11 mouse cellular contexts compared by ENCODE assay signal in genomic region chr2:118696451-118697308, GRCm38 (mm10). TPM values are rescaled to one million over a fixed set of nuclear protein-coding genes. Genes with fewer than 3 reads are reported as not detected.
DNase-seq lines count a peak whose midpoint lies in the region; ATAC-seq and TF ChIP-seq lines count a peak whose summit lies in the region.
"Had no signal": no experiment of that assay in that cellular context is flagged by ENCODE, and none has a peak within 500 bp of the region (broad histone marks: within the 10 kb centered on the region; RNA-seq: fewer than 3 reads in every experiment).

No protein-coding gene starts in this region.

- 47% methylated on average over 21 of the region's 21 CpGs for WGBS in hindbrain, postnatal 0 days
- WGBS in hindbrain, embryonic 12.5 days: 56% methylated on average over 21 of the region's 21 CpGs

- ATAC-seq in hindbrain, postnatal 0 days: no peak
- ATAC-seq in hindbrain, embryonic 12.5 days (ENCODE audit: low FRiP score): no peak
- peak; percentile 31 to 35; a peak in 3 of 4 replicates for ATAC-seq in hematopoietic stem cell, adult 5-6 weeks (replicated peaks in 1 of 2; ENCODE audit: insufficient read depth in 1 of 2, low FRiP score in 2 of 2, low TSS enrichment in 1 of 2, low read depth in 1 of 2, poor library complexity in 2 of 2, severe bottlenecking in 2 of 2)

- H3K4me1 ChIP-seq in hindbrain, postnatal 0 days (ENCODE audit: insufficient read depth, low read length): peaks cover 11% of the 10 kb centered on the region
- H3K4me1 ChIP-seq in hindbrain, embryonic 12.5 days: peaks cover 12% of the 10 kb centered on the region

- H3K36me3 ChIP-seq in hindbrain, postnatal 0 days (ENCODE audit: insufficient read depth, low read length): no peaks in the 10 kb centered on the region
- no peaks in the 10 kb centered on the region for H3K36me3 ChIP-seq in hindbrain, embryonic 12.5 days

- no peak overlapping the region for H3K4me3 ChIP-seq in hindbrain, postnatal 0 days (ENCODE audit: low read length)
- H3K4me3 ChIP-seq in hindbrain, embryonic 12.5 days: no peak overlapping the region
- H3K4me3 ChIP-seq: erythroblast, embryonic 14.5 days had no signal

- peaks cover 15% of the 10 kb centered on the region for H3K27me3 ChIP-seq in hindbrain, postnatal 0 days (ENCODE audit: insufficient read depth, low read length)
- peaks cover 63% of the 10 kb centered on the region for H3K27me3 ChIP-seq in hindbrain, embryonic 12.5 days

- TF ChIP-seq CTCF in hindbrain, postnatal 0 days (IDR thresholded peaks at IDR 0.05; ENCODE audit: low read depth): no peak

- H3K9ac ChIP-seq in hindbrain, postnatal 0 days (replicated peaks; ENCODE audit: low read length): no peak overlapping the region
- no peak overlapping the region for H3K9ac ChIP-seq in hindbrain, embryonic 12.5 days

- no peak overlapping the region for H3K27ac ChIP-seq in hindbrain, postnatal 0 days
- H3K27ac ChIP-seq in hindbrain, embryonic 12.5 days: no peak overlapping the region

- no peak overlapping the region for H3K4me2 ChIP-seq in hindbrain, postnatal 0 days (ENCODE audit: low read depth, low read length)
- no peak overlapping the region for H3K4me2 ChIP-seq in hindbrain, embryonic 12.5 days (replicated peaks)

- H3K9me3 ChIP-seq in hindbrain, postnatal 0 days (ENCODE audit: low read length): no peaks in the 10 kb centered on the region
- H3K9me3 ChIP-seq in hindbrain, embryonic 12.5 days (replicated peaks): no peaks in the 10 kb centered on the region

- DNase-seq in adrenal gland, postnatal 10 days: peak; percentile 51
- DNase-seq in adrenal gland, adult 8-10 months: no peak
- peak; percentile 27 for DNase-seq in hindbrain, postnatal 0 days (ENCODE audit: low spot score)
- DNase-seq in 416B (ENCODE audit: low read depth): peak; percentile 67
- no peak for DNase-seq in urinary bladder, postnatal 14 days (ENCODE audit: low spot score)
- no peak for DNase-seq in natural killer cell, adult 2 months (ENCODE audit: low spot score in 2 of 2)

RNA-seq across cellular contexts. Expression of gene Ankrd63, which starts 7.1 kb away (rescaled TPM):
- under 1 TPM; 0.09 to 0.15 TPM for total RNA-seq in adrenal gland, postnatal 10 days (2021)
- under 1 TPM; 0.11 to 0.84 (median 0.36) TPM for total RNA-seq in adrenal gland, adult 8-10 months (2022)
- 0.18 TPM in 1 of 2 replicates, not detected in the other for total RNA-seq in hindbrain, postnatal 0 days (2014; rRNA removed)
- 0.08 TPM in 1 of 2 replicates, not detected in the other for polyA plus RNA-seq in hindbrain, postnatal 0 days (2015; fragmentation: Nextera tagmentation; extraction: Ambion mirVana)
- polyA plus RNA-seq in hindbrain, embryonic 12.5 days (2016; fragmentation: Nextera tagmentation; extraction: Ambion mirVana): not detected in 2 replicates
- total RNA-seq in hematopoietic stem cell, adult 5-6 weeks (2017): 1.9 and 2.3 TPM in 2 replicates
- polyA plus RNA-seq: erythroblast, embryonic 14.5 days; limb, embryonic 11.5 days; midbrain, embryonic 14.5 days had no signal

RNA-seq across cellular contexts. Expression of gene Plcb2, which starts 31.6 kb away (rescaled TPM):
- total RNA-seq in adrenal gland, postnatal 10 days (2021): 1 to 10 TPM; 1.8 to 3.0 TPM
- 1 to 10 TPM; 2.0 to 4.1 (median 3.0) TPM for total RNA-seq in adrenal gland, adult 8-10 months (2022)
- 1.7 and 4.5 TPM in 2 replicates for total RNA-seq in hindbrain, postnatal 0 days (2014; rRNA removed)
- 0.61 and 0.69 TPM in 2 replicates for polyA plus RNA-seq in hindbrain, postnatal 0 days (2015; fragmentation: Nextera tagmentation; extraction: Ambion mirVana)
- polyA plus RNA-seq in hindbrain, embryonic 12.5 days (2016; fragmentation: Nextera tagmentation; extraction: Ambion mirVana): 0.44 and 0.59 TPM in 2 replicates
- total RNA-seq in hematopoietic stem cell, adult 5-6 weeks (2017): 67.8 and 118 TPM in 2 replicates

RNA-seq across cellular contexts. Expression of gene Pak6, which starts 33.6 kb away (rescaled TPM):
- total RNA-seq in adrenal gland, postnatal 10 days (2021): 10 to 100 TPM in 1 of 2 experiments, 1 to 10 TPM in 1; 8.0 to 13.6 TPM
- 10 to 100 TPM; 27.0 to 35.6 (median 28.7) TPM for total RNA-seq in adrenal gland, adult 8-10 months (2022)
- total RNA-seq in hindbrain, postnatal 0 days (2014; rRNA removed): 74.6 and 79.0 TPM in 2 replicates
- 36.5 and 40.8 TPM in 2 replicates for polyA plus RNA-seq in hindbrain, postnatal 0 days (2015; fragmentation: Nextera tagmentation; extraction: Ambion mirVana)
- polyA plus RNA-seq in hindbrain, embryonic 12.5 days (2016; fragmentation: Nextera tagmentation; extraction: Ambion mirVana): 6.2 and 6.8 TPM in 2 replicates
- total RNA-seq in hematopoietic stem cell, adult 5-6 weeks (2017): 0.94 TPM in 1 of 2 replicates, not detected in the other

RNA-seq across cellular contexts. Expression of gene Inafm2, which starts 48.9 kb away (rescaled TPM):
- total RNA-seq in adrenal gland, postnatal 10 days (2021): 10 to 100 TPM; 27.3 to 27.9 TPM
- 10 to 100 TPM; 36.3 to 48.6 (median 39.9) TPM for total RNA-seq in adrenal gland, adult 8-10 months (2022)
- 19.8 and 21.1 TPM in 2 replicates for total RNA-seq in hindbrain, postnatal 0 days (2014; rRNA removed)
- 18.9 TPM in 2 replicates for polyA plus RNA-seq in hindbrain, postnatal 0 days (2015; fragmentation: Nextera tagmentation; extraction: Ambion mirVana)
- polyA plus RNA-seq in hindbrain, embryonic 12.5 days (2016; fragmentation: Nextera tagmentation; extraction: Ambion mirVana): 24.2 and 25.1 TPM in 2 replicates
- 17.7 and 23.0 TPM in 2 replicates for total RNA-seq in hematopoietic stem cell, adult 5-6 weeks (2017)

Comparison
In these comparisons a context has a peak if more than half of its experiments do, and no peak if none do; other contexts are left out.
1. DNase-seq: peak in adrenal gland, postnatal 10 days (single experiment), hindbrain, postnatal 0 days (single experiment) and 416B (single experiment); none in adrenal gland, adult 8-10 months (single experiment), urinary bladder, postnatal 14 days (single experiment) and natural killer cell, adult 2 months (0 of 2).
2. ATAC-seq: peak in hematopoietic stem cell, adult 5-6 weeks (2 of 2); none in hindbrain, postnatal 0 days (single experiment) and hindbrain, embryonic 12.5 days (single experiment).
3. RNA of gene Plcb2, which starts 31.6 kb away (total RNA-seq): 67.8 to 118 TPM in hematopoietic stem cell, adult 5-6 weeks; 2.0 to 4.1 TPM in adrenal gland, adult 8-10 months, 1.8 to 3.0 TPM in adrenal gland, postnatal 10 days and 1.7 to 4.5 TPM in hindbrain, postnatal 0 days; every median in the first group is over 10 times any median in the second.